Mouse (Mus musculus) CH12.LX (cell line): Measurements from ENCODE around the gene Il1r1. TPM values are rescaled to one million over a fixed set of nuclear protein-coding genes. Genes with fewer than 3 reads are reported as not detected.

Experiments
- DNase-seq: peaks from one replicate; pipeline ENCODE4 v3.0.0-alpha.2; 2013; ENCODE audit errors: extremely low read depth
- H3K27ac ChIP-seq: 2 replicates; pipeline ENCODE4 v1.5.1; 2012; ENCODE audit warnings: low read depth, mild to moderate bottlenecking, control low read depth, moderate library complexity; ENCODE audit not compliant: insufficient read depth
- H3K27me3 ChIP-seq: replicated peaks from 2 replicates; pipeline ENCODE3; 2012; ENCODE audit warnings: inconsistent platforms
- H3K36me3 ChIP-seq, 2 experiments: replicated peaks in 1 of 2; 2 replicates each; pipeline versions ENCODE3 to v1.6.1; 2012; ENCODE audit warnings: inconsistent platforms in 1 of 2, low read length in 1 of 2, mild to moderate bottlenecking in 1 of 2, mixed read lengths in 1 of 2, moderate library complexity in 1 of 2; ENCODE audit not compliant: control insufficient read depth in 1 of 2, insufficient read depth in 1 of 2
- H3K4me1 ChIP-seq, 2 experiments: 2 replicates each; pipeline ENCODE4 v1.6.1; 2012; ENCODE audit warnings: inconsistent platforms in 1 of 2, moderate library complexity in 1 of 2; ENCODE audit not compliant: insufficient read depth in 2 of 2, control insufficient read depth in 1 of 2
- H3K4me2 ChIP-seq: 2 replicates; pipeline ENCODE4 v1.6.1; 2012; ENCODE audit warnings: low read depth, mild to moderate bottlenecking, control low read depth; ENCODE audit not compliant: poor library complexity, insufficient read depth, severe bottlenecking
- H3K4me3 ChIP-seq, 3 experiments: fragments of 150-350 bp in 1 of 3; sonication (generic) in 1 of 3; replicated peaks in 1 of 3; 2 replicates each; pipeline versions ENCODE3 to v1.5.1; 2011 to 2012; ENCODE audit warnings: low read depth in 2 of 3, low read length in 2 of 3, mild to moderate bottlenecking in 2 of 3, moderate library complexity in 2 of 3, control low read depth in 1 of 3, improper control_type of control experiment in 1 of 3, inconsistent platforms in 1 of 3, mixed read lengths in 1 of 3; ENCODE audit not compliant: poor library complexity in 1 of 3
- H3K79me2 ChIP-seq: replicated peaks from 2 replicates; pipeline ENCODE4 v1.6.1; 2012; ENCODE audit warnings: mild to moderate bottlenecking, moderate library complexity; ENCODE audit not compliant: control insufficient read depth, poor library complexity, insufficient read depth, severe bottlenecking; ENCODE audit errors: extremely low read depth
- H3K9ac ChIP-seq: 2 replicates; pipeline ENCODE4 v1.6.1; 2012; ENCODE audit warnings: low read depth, mild to moderate bottlenecking, control low read depth, moderate library complexity; ENCODE audit not compliant: insufficient read depth
- H3K9me3 ChIP-seq: replicated peaks from 2 replicates; pipeline ENCODE3; 2012; ENCODE audit warnings: low read length, inconsistent platforms, mixed read lengths
- BHLHE40 ChIP-seq: IDR thresholded peaks from 2 replicates; pipeline ENCODE4 v1.6.1; 2011; ENCODE audit warnings: mild to moderate bottlenecking, low read depth, low read length, improper control_type of control experiment
- ELF1 ChIP-seq: IDR thresholded peaks from 2 replicates; pipeline ENCODE4 v1.6.1; 2014; ENCODE audit warnings: low read depth, mild to moderate bottlenecking, inconsistent platforms, low read length, improper control_type of control experiment
- GABPA ChIP-seq: IDR thresholded peaks from 2 replicates; pipeline ENCODE4 v1.6.1; 2012; ENCODE audit warnings: low read depth, low read length, improper control_type of control experiment, inconsistent platforms; ENCODE audit not compliant: insufficient replicate concordance
- IRF4 ChIP-seq: IDR thresholded peaks from 2 replicates; pipeline ENCODE4 v1.6.1; 2014; ENCODE audit warnings: low read depth, mild to moderate bottlenecking, inconsistent platforms, low read length, improper control_type of control experiment
- JUND ChIP-seq: conservative IDR thresholded peaks from 2 replicates; pipeline ENCODE4 v1.6.1; 2011; ENCODE audit warnings: low read depth, low read length, improper control_type of control experiment
- KAT2A ChIP-seq: IDR thresholded peaks from 2 replicates; pipeline ENCODE4 v1.6.1; 2012; ENCODE audit warnings: low read length, improper control_type of control experiment, inconsistent platforms; ENCODE audit not compliant: insufficient replicate concordance
- MAFK ChIP-seq: IDR thresholded peaks from 2 replicates; pipeline ENCODE4 v1.6.1; 2011; ENCODE audit warnings: low read length, improper control_type of control experiment; ENCODE audit not compliant: insufficient replicate concordance
- MAX ChIP-seq: IDR thresholded peaks from 2 replicates; pipeline ENCODE4 v1.6.1; 2011; ENCODE audit warnings: low read length, improper control_type of control experiment
- MAZ ChIP-seq: IDR thresholded peaks from 2 replicates; pipeline ENCODE4 v1.6.1; 2012; ENCODE audit warnings: low read depth, mild to moderate bottlenecking, inconsistent platforms, low read length, improper control_type of control experiment, moderate library complexity
- MEF2A ChIP-seq: IDR thresholded peaks from 2 replicates; pipeline ENCODE4 v1.6.1; 2014; ENCODE audit warnings: low read depth, mild to moderate bottlenecking, inconsistent platforms, low read length, improper control_type of control experiment, borderline replicate concordance
- MXI1 ChIP-seq: IDR thresholded peaks from 2 replicates; pipeline ENCODE4 v1.6.1; 2011; ENCODE audit warnings: mild to moderate bottlenecking, low read depth, low read length, improper control_type of control experiment
- MYC ChIP-seq: IDR thresholded peaks from 2 replicates; pipeline ENCODE4 v1.6.1; 2011; ENCODE audit warnings: low read depth, mild to moderate bottlenecking, improper control_type of control experiment, low read length
- PAX5 ChIP-seq: IDR thresholded peaks from 2 replicates; pipeline ENCODE4 v1.6.1; 2012; ENCODE audit warnings: low read length, inconsistent platforms, mixed read lengths
- POLR2AphosphoS2 ChIP-seq: IDR thresholded peaks from 2 replicates; pipeline ENCODE4 v1.6.1; 2011; ENCODE audit warnings: low read depth, low read length, improper control_type of control experiment
- RCOR1 ChIP-seq: conservative IDR thresholded peaks from 2 replicates; pipeline ENCODE4 v1.6.1; 2012; ENCODE audit warnings: low read depth, mild to moderate bottlenecking, inconsistent platforms, low read length, improper control_type of control experiment
- SIN3A ChIP-seq: IDR thresholded peaks from 2 replicates; pipeline ENCODE4 v1.6.1; 2012; ENCODE audit warnings: low read length, improper control_type of control experiment, inconsistent platforms
- USF2 ChIP-seq: conservative IDR thresholded peaks from 2 replicates; pipeline ENCODE4 v1.6.1; 2011; ENCODE audit warnings: low read depth, low read length, improper control_type of control experiment
- ZMIZ1 ChIP-seq: IDR thresholded peaks from 2 replicates; pipeline ENCODE4 v1.6.1; 2012; ENCODE audit warnings: low read depth, mild to moderate bottlenecking, inconsistent platforms, low read length, improper control_type of control experiment
- dilution Hi-C: fragments of 300-500 bp; cut with MboI; formaldehyde crosslinking; loops from 2 replicates; pipeline ENCODE4 v1.14.3; 2020; ENCODE audit warnings: low sequenced_read_pairs; ENCODE audit not compliant: extremely low pct_unique_long_range_greater_than_20kb, extremely low pct_ligation_motif_present
- in situ Hi-C: fragments of 300-500 bp; cut with MboI; formaldehyde crosslinking; loops from 3 replicates; pipeline ENCODE4 v1.14.3; 2019; ENCODE audit warnings: low sequenced_read_pairs, low pct_ligation_motif_present, low pct_unique_long_range_greater_than_20kb, mixed read lengths
- polyA plus RNA-seq: library from polyadenylated mRNA; unstranded; fragments of >175 nt; gene quantifications from 2 replicates; pipeline ENCODE4 v1.2.1, GENCODE M21; 2012; ENCODE audit warnings: low read depth; ENCODE audit not compliant: insufficient read length
- total RNA-seq, 2 experiments: library from RNA; depleted of rRNA; stranded (reverse); fragments of 300-350 nt in 1 of 2; fragments of >200 nt in 1 of 2; gene quantifications; 2 replicates each; pipeline ENCODE4 v1.2.3; 2012 to 2014

Il1r1 gene
- total and polyA plus RNA-seq, 3 experiments, result 0.04 TPM; not detected in 2

DNA sequence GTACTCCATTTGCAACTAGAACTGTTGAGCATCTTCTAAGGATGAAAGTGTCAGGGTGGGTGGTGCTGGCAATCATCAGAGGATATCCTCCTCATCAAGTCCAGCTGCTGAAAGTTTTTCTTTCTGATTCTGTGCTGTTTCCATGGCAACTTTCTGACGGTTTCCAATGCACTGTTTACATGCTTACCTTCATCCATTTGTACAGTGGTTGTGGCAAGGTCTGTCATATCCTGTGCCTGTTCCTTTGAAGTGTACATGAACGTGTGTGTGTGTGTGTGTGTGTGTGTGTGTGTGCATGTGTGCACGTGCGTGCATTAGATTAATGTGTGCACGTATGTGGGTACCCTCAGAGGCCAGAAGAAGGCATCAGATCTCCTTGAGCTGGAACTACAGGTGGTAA, 34.9 kb upstream of the Il1r1 start:
- no peaks in the 10 kb centered on the region for H3K4me1 ChIP-seq
- no peak for DNase-seq
- H3K9me3 ChIP-seq, result no peaks in the 10 kb centered on the region
- dilution Hi-C loops, result no loop called here
- H3K4me3 ChIP-seq, result no peak overlapping the region
- H3K36me3 ChIP-seq, result no peaks in the 10 kb centered on the region
- no peak for TF ChIP-seq ZMIZ1
- no peaks in the 10 kb centered on the region for H3K27me3 ChIP-seq
- H3K4me2 ChIP-seq, result no peak overlapping the region
- H3K27ac ChIP-seq, result no peak overlapping the region
- H3K79me2 ChIP-seq, result no peaks in the 10 kb centered on the region
- in situ Hi-C loops, result no loop called here
- H3K9ac ChIP-seq, result no peak overlapping the region

DNA sequence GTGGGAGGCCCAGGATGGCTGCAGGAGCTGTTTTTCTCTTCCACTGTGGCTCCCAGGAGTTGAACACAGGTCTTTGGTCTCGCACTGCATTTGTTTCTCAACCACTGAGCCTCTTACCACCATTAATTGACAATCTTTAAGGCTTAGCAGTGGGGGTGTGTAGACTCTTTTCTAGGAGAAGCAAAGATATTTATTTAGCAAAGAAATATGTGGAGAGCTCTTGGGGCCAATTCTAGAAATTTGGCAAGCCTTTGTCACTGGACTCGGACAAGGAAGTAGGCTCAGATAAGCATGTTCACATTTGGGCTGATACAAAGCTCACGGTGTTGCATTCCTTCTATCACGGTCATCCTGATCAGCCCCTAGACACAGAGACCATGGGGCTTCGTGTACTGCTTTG, 34.0 kb upstream of the Il1r1 start:
- no peak for TF ChIP-seq MXI1
- no peak for TF ChIP-seq IRF4
- TF ChIP-seq MAFK, result no peak
- no peak for TF ChIP-seq MYC
- TF ChIP-seq MAX, result no peak
- TF ChIP-seq BHLHE40, result no peak
- no peak for TF ChIP-seq MAZ
- no peak for TF ChIP-seq MEF2A
- no peak for TF ChIP-seq POLR2AphosphoS2
- TF ChIP-seq SIN3A, result no peak
- TF ChIP-seq GABPA, result no peak
- no peak for TF ChIP-seq ELF1
- TF ChIP-seq ZMIZ1, result no peak
- no peak for TF ChIP-seq USF2
- TF ChIP-seq RCOR1, result no peak
- TF ChIP-seq KAT2A, result no peak
- TF ChIP-seq JUND, result no peak
- no peak for TF ChIP-seq PAX5
- Histone ChIP-seq H3K27me3 (no peaks in the 10 kb centered on the region), H3K4me3 (no peak overlapping the region), H3K4me1 (no peaks in the 10 kb centered on the region), H3K36me3 (no peaks in the 10 kb centered on the region), H3K27ac (no peak overlapping the region), H3K9me3 (no peaks in the 10 kb centered on the region), H3K9ac (no peak overlapping the region), H3K79me2 (no peaks in the 10 kb centered on the region), H3K4me2 (no peak overlapping the region)
- dilution Hi-C loops, result no loop called here
- no peak for DNase-seq
- in situ Hi-C loops, result no loop called here
